Mouse (Mus musculus) CD4-positive, CD25-positive, alpha-beta regulatory T cell, adult 2 months (primary cell): ENCODE measurements around the gene Polr3h.
A peak's percentile ranks its signal among the peaks of the same experiment; 100 is the strongest.

ENCODE experiments used
- DNase-seq: peaks from one replicate; pipeline ENCODE4 v3.0.0-alpha.2; 2012; ENCODE audit warnings: low read depth, low spot score

Polr3h gene

DNA sequence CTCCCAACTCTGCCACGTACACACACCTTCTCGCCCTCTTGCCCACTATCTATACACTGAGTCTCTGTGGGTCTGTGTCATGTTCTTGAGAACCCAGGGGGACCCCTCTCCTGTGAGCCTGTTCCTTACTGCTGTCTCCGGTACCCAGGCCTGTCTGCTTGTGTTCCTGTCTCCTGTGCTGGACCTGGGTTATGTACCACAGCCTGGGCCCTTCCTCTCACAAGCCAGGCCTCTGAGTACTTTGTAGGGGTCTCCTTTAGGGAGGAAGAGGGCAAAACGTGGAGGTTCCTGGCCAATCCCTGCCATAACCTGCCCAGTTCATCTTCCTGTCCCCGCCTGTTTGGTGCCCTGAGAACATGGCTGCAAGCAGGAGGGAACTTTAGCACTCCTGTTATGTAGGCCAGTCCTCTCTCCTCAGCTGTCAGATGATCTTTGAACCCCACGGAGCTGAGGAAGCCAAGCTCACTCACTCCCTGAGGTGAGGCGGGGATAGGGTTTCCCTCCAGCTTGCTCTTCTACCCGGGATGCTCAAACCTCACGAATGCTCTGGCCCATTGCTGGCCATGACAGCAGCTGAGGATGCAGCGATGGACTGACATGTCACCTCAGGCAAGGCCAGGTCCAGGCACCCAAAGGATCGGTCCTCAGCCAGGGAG lies 23.6 kb upstream of the Polr3h start:
- DNase-seq: no peak

DNA sequence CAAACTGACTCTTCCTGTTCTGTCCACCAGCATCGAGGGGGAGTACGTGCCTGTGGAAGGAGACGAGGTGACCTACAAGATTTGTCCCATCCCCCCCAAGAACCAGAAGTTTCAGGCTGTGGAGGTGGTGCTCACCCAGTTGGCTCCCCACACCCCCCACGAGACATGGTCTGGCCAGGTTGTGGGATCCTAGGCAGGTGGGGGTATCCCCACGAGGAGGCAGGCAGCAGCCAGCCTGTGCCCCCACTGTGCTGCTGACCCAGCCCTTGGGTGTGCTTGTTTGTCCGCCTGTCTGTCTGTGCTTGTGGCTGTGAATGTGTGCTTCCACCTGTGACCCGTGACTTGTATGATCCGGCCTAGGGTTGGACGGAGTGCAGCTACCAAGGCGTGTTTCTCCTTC lies 23.0 kb upstream of the Polr3h start:
- no peak for DNase-seq

DNA sequence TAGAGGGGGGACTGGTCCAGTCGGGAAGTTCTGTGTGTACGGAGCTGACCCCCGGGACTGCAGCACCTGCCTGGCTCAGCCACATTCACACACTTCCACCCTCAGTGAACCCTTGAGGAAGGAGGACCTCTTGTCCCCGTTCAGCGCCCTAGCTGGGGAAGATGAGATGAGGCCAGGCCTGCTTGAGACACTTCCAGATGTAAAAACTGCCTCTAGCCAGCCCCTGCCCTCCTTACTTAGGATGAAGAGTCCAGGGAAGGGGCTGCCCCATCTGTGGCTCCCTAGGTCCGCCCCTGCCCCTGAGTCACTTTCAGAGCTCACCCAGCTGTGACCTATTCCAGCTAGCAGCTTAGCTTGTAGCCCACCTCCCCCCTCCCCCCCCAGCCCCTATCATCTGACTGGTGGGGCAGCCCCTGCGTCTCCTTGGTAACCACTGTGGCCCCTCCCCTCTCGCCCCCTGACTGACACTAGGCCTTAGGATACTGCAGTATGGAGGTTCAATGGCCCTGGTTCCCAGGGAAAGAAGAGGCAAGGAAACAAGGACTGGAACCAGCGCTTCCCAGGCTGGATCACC lies 17.2 kb upstream of the Polr3h start:
- no peak for DNase-seq

DNA sequence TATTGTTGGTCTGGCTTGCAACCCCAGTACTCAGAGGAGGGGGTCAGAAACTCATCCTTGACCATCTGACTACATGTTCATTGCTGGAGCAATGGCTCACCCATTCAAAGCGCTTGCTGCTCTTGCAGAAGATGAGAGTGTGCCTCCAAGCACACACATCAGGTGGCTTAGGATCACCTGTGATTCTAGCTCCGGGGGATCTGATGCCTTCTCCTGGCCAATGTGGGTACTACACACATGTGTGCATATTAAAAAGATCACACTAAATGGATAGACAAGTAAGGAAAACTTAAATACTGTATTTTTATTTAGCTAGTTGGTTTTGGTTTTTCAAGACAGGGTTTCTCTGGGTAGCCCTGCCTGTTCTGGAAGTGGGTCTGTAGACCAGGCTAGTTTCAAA lies 15.0 kb upstream of the Polr3h start:
- no peak for DNase-seq

DNA sequence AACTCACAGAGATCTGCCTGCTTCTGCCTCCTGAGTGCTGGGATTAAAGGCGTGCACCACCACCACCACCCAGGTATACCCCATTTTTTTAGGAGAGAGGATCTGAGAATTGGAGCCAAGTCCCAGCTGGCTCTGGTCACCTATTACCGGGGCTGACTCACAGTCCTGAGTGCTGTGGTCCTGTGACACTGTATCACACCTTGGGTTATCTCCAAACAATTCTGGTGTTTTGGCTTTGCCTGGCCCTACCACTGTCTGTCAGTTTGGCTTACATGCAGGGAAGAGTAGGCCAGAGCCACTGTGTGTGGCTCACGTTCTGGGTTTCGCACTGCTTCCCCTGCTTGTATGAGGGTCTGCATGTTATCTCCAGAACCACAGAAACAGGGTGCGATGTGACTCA lies 14.2 kb upstream of the Polr3h start:
- no peak for DNase-seq

DNA sequence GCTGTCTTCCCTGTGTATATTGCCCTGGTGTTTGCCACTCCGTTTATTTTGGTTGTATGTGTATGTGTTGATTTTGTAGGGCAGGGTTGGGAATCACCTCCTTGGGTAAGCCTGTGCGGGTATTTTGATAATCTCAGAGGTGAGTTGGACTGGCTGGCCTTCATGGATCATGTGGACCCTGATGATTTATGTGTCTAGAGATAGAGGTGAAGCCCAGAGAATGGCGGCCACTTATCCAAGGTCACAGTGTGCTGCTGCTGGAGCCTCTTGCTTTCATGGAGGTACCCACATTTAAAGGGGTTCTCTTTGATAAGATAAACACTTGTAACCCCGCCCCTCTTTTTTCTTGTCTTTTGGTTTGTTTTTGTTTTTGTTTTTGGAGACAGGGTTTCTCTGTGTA lies 13.7 kb upstream of the Polr3h start:
- no peak for DNase-seq

DNA sequence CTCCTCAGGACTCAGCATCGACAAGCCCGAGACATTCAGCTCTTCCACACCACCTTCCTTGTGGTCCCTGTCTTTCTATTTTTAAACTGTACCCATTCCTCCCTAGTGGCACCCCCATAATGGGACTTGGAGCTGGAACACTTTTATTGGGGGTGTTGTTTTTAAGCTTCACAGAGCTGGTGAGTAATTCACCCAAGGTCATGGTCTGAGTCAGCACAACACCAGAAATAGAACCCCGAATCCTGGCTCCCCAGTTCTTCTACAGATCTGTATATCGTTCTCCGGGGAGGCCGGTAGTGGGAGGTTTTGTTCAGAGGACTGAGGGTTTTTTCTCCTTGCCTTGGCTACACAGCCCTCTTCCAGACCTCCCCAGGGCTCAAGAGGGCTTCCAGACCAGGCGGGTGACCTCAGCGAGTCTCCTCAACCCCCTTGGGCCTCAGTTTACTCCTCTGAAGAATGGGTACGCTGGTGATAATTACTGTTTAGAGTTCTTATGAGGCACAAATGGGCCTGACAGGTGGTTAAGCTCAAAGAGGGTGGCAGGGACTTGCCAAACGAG lies 13.2 kb upstream of the Polr3h start:
- no peak for DNase-seq

DNA sequence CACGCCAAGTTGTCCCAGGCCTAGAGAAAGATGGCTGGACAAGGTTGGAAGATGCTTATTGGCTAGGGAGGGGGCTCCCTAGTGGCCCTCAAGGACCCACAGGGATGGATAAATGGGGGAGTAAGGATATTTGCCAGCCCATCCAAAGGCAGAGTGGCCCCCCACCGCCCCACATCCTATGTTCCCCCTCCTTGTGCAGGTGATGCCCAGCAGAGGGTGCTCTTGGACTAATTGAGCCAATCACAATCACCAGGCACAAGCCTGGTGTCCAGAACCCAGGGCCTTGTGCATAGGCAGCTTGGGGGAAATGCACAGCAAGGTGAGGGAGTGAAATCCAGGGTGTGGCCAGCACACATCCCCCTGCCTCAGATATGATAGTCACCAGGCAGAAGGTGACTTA lies 12.2 kb upstream of the Polr3h start:
- DNase-seq: peak; percentile 53

DNA sequence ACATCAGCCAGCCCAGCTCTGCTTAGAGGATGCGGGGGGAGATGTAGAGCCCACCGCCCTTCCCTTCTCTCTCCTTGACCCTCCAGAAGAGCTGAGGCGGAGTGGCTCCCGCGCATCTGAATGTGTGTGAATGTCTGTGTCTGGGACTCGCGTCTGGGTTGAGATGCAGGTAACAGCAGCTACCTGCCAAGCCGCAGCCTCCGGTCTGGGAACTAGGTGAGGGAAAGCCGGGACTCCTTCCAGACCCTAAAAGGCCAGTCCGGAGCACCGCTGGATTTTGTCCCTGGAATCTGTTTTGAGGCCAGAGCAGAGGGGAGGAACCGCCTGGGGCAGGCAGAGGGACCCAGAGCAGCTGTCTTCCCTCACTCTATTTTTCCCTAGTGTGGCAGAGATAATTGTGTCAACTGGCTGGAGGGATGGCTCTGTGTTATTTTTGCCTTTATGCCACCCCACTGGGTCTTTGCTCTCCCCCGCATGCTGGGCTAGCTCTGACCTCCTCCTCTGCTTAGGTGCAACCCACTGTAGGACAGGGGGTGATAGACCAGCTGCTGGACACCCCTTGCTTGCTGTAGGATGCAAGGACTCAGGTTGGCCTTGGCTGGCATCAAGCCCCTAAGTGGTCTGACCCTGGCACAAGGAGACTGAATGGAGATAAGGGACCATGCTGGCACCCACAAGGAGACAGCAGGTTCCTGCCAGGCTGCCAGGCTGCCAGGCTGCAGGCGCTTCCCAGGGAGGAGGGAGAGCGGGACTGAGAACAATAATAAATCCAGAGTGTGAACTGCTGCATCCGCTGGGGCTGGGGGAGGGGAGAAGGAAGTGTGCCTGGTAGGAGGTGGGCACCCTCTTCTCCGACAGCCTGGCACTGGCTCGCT lies 11.3 kb upstream of the Polr3h start:
- DNase-seq: no peak

DNA sequence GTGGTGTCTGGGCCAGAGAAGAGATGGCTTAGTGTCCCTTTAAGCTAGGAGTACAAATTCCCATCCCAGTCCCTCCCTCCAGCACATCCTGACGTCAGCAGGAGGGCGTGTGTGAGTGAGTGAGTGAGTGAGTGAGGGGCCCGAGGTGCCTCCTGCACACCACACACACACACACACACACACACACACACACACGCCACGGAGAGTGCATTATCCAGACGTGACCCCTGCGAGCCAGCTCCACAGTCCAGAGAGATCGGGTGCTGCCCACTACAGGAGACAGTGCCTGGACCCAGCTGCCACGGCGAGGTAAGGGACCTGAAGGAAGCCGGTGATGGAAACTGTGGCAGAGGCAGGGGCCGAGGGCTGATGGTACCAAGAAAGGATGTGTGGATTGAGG lies 10.6 kb upstream of the Polr3h start, which contains the start of gene Csdc2:
Gene Csdc2, plus strand, starts transcription at position 81 of the 400 bp plus-strand sequence.
- no peak for DNase-seq

DNA sequence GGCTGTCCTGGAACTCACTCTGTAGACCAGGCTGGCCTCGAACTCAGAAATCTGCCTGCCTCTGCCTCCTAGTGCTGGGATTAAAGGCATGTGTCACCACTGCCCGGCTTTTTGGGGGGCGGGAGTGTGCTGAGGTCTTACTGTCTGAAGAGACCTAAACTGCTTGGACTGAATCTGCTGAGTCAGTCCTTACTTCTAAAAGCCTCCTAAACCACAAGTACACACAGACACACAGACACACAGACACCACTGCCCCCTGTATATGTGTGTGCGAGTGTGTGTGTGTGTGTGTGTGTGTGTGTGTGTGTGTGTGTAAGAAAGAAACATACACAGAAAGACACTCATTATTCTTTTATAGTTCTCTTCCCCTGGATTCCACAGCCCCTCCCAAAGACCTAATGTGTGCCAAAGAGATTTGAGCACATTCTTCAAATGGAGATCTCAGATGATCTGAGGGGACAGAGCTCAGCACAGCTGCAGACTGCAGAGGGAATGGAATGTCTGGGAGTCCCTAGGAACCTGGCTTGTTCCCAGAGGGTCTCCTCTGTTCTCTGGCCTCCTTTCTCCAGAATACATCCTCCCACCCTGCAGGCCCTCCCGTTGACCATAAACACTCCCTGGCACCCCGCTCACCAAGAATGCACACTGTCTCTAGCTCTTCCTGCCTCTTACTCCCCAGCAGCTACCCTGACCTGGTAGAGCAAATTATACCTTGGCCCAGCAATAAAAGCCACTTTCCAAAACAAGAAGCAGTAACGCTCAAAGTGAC lies 10.0 kb upstream of the Polr3h start:
- DNase-seq: no peak

DNA sequence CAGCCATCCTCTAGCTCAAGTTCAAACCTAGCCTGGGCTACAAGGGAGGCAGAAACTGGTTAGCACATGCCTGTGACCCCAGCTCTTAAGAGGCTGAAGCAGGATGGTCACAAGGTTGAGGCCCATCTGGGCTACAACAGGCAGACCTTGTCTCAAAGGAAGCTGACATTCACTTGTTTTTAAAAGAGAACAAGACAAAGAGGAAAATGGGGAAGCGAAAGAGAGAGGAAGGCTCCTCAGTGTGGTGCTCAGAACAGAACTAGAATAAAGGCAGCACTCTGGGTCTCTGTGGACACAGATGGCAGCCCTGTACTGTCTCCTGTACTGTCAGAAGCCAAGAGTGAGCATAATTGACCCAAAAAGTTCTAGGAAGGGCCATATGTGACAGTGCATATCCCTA lies 7.9 kb upstream of the Polr3h start:
- DNase-seq: no peak

DNA sequence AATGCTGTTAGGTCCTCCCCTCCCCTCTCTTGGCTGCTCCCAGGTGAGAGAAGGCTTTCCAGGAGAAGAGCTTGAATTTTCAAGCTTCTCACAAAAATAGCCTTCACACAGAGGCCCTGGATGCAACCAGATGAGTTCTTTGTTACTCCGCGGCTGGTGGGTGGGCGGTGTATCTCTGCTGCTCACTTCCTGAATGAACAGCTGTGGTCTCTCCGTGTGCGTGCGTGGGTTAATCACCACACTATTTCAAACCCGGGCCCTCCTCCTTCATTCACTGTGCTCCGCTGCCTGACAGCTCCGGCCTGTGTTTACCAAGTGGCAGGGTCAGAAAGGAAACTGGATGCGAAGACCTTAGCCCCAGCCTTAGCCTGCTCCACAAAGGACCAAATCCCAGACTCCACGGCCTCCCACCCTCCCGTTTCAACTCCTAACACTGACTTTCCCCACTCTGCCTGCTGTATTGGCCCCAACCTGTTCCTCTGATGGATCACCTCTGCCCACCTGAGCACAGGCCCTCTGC lies 7.0 kb upstream of the Polr3h start:
- peak; percentile 51 for DNase-seq

DNA sequence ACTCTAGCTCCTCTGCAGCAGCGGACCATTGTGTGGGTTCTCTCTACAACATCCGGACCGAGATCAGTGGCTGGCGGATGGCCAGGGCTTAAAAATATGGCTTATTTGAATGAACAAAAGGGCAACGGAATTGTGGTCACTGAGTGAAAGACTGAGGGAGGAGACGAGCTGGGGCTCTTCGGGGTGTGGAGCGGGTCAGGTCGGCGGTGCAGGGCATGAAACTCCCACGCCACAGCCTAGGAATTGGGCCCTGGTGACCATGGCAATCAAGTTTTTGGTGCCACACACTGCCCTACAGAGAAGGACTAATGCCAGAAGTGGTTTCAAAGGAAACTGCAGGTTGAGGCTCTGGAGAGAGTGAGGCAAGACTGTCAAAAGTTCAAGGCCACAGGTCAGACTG lies 2.2 kb upstream of the Polr3h start:
- peak; percentile 26 for DNase-seq

DNA sequence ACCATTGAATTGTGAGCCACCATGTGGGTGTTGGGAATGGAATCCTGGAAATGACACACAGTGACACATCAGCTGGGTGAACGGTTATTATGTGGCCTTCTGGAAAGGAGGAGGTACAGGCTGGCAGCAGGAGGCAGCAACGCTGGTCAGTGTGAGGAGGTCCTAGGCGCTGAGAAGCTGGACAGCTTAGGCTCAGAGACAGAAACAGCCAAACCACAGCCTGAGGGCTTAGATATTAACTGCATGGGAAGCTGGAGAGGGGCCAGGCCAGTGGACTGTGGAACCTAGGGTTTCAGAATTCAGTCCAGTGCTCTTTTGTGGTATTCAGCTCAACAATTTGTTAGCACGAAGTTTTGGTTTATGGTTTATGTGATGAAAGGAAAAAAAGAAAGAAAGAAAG lies 1.7 kb upstream of the Polr3h start:
- no peak for DNase-seq

DNA sequence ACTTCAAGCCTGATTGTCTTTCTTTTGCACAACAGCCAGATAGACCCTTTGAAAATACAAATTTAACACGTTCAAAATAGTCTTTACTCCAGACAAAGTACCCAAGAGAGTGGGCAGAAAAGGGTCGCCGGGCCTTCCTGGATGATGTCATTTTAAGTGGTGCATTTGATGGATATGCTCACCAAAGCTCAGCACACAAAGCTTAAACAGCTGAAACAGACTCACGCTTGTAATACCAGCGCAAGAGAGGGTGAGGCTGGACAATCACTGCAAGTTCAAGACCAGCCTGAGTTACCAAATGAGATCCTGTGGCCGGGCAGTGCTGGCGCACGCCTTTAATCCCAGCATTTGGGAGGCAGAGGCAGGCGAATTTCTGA lies 394 bp upstream of the Polr3h start:
- no peak for DNase-seq

DNA sequence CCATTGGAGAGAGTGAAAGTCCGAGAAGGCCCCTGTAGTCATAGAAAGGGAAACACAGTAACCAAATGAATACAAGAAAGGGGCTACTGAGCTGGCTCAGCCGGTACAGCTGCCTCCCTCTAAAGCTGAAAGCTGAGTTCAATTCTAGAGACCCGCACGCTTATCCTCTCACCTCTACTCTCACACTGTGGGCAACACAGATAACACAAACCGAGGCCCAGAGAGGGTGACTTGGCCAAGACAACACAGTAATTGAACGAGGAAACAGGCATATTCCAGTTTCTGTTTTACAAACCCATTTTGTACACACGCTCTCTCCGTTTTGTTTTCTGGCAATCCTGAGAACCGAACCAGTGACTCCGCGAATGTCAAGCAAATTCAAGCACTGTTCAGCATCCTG lies 1.1 kb downstream of the Polr3h start:
- DNase-seq: no peak

DNA sequence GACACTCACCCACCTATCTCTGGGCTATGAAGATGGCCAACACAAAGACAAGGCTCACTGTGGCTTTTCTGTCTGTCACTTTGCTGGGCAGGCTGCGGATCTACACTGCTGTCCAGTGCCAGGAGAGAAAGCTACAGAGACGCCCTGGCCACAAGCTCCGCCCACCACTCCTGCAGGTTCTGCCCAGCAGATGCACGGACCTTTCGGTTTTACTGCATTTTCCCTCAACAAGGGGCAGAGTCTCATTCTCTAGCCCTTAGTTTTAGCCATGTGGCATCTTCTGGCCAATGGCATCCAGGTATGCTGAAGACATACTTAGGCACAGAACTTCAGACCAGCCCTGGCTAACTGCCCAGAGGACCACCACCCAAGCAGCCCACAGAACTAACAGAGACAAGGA lies 4.8 kb downstream of the Polr3h start:
- no peak for DNase-seq

DNA sequence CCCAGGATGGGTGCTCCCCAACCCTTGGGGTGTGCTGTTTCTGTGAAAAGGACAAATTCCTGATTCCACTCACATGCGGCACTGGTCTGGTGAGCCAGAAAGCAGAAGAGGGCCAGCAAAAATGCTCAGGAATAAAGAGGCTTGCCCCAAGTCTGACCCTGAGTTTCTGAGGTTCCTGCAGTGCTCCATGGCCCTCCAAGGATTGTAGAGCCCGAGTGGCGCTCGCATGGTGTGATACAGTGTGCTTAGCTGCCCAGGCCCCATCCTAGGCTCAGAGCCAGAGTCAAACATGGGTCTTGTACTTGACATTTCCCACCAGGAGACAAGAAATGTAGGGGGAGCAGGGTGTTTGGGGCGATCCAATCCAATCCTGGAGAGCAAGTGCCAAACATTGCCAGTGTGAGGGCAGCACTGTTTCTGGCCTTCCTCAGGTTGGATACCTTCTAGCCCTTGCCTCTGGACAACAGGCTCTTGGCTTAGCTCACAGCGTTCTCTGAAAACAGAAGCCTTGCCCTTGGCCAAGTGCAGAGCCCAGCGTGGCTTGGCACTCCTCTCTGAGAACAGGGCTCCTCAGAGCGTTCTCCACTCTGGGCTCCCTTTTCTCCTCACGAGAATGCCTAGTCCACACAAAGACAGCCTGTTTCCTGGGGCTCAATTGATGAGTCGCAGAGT lies 5.4 kb downstream of the Polr3h start:
- no peak for DNase-seq

DNA sequence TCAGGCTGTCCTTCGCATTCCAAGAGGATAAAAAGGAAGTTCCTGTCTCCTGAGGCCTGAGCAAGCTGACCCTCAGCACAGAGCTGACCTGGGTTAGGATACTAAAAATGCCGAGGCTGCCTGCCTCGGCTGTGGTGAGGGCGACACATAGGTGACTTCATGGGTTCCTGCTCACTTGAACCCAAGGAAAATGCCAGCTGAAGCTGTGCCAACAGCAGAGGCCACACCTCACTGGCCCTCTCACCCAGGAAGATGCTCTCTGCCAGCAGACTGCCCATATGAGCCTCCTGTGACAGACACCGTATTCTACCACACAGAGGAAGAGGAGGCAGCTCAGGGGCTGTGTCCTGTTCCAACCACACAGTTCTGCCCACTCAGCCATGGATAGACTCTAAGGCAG lies 7.0 kb downstream of the Polr3h start:
- DNase-seq: no peak
